Mouse (Mus musculus): Measurements from ENCODE around the gene Coro6.

DNA sequence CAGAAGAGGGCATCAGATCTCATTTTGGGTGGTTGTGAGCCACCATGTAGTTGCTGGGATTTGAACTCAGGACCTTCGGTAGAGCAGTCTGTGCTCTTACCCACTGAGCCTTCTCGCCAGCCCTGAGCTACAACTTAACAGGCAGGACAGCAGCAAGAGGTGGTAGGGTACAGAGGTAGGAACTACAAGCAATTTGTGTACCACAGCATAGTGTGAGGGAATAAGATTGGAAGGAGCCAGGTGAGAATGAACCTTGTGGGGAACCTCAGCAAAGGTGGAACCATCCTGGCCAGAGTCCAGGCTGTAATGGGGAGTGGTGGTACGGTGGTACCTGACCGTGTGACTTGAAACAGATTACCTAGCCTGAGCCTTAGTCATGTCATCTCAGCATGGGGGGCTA is 39.8 kb downstream of the Coro6 start:
- TF ChIP-seq CTCF (IDR thresholded peaks at IDR 0.05; ENCODE audit: borderline replicate concordance, control insufficient read depth, extremely low read depth, insufficient read depth, low read length, poor library complexity) = no peak
- no peak for TF ChIP-seq POLR2A (IDR thresholded peaks at IDR 0.05; ENCODE audit: control insufficient read depth, extremely low read depth, insufficient read depth, low read length, poor library complexity)

Data from thymus, adult 2 months (tissue).